7 mouse cellular contexts compared by ENCODE assay signal in genomic region chr2:70938844-70939494, GRCm38 (mm10).
DNase-seq lines count a peak whose midpoint lies in the region; ATAC-seq and TF ChIP-seq lines count a peak whose summit lies in the region.

No protein-coding gene starts in this region.

- no peak for TF ChIP-seq POLR2A in brain, embryonic 14.5 days (IDR thresholded peaks at IDR 0.05; ENCODE audit: borderline replicate concordance, extremely low read depth, insufficient read depth, insufficient read length, poor library complexity, severe bottlenecking)

- TF ChIP-seq CTCF in brain, embryonic 14.5 days (IDR thresholded peaks at IDR 0.05; ENCODE audit: borderline replicate concordance, extremely low read depth, insufficient read depth, insufficient read length), result no peak

- no peak overlapping the region for H3K4me3 ChIP-seq in midbrain, embryonic 12.5 days
- no peak overlapping the region for H3K4me3 ChIP-seq in midbrain, embryonic 13.5 days (replicated peaks)
- peak overlapping the region; percentile 17; the same call in 1 of the 2 replicates for H3K4me3 ChIP-seq in liver, embryonic 16.5 days (ENCODE audit: low read depth, low read length)

- 90% methylated on average over 21 of the region's 21 CpGs for WGBS in midbrain, embryonic 12.5 days
- 83% methylated on average over 21 of the region's 21 CpGs for WGBS in midbrain, embryonic 13.5 days
- WGBS in liver, embryonic 16.5 days (ENCODE audit: insufficient replicate concordance), result 72% methylated on average over 21 of the region's 21 CpGs

- no peak overlapping the region for H3K27ac ChIP-seq in midbrain, embryonic 12.5 days (replicated peaks)
- no peak overlapping the region for H3K27ac ChIP-seq in midbrain, embryonic 13.5 days
- H3K27ac ChIP-seq in liver, embryonic 16.5 days (ENCODE audit: low read length), result no peak overlapping the region

- no peaks in the 10 kb centered on the region for H3K27me3 ChIP-seq in midbrain, embryonic 12.5 days
- no peaks in the 10 kb centered on the region for H3K27me3 ChIP-seq in midbrain, embryonic 13.5 days
- H3K27me3 ChIP-seq in liver, embryonic 16.5 days (ENCODE audit: control insufficient read depth, insufficient read depth, low read depth, low read length), result no peaks in the 10 kb centered on the region

- H3K4me2 ChIP-seq in midbrain, embryonic 12.5 days (replicated peaks), result no peak overlapping the region
- H3K4me2 ChIP-seq in midbrain, embryonic 13.5 days (replicated peaks), result no peak overlapping the region
- H3K4me2 ChIP-seq in liver, embryonic 16.5 days (ENCODE audit: low read depth, low read length), result peak overlapping the region; percentile 29

- ATAC-seq in midbrain, embryonic 12.5 days (ENCODE audit: low FRiP score, low read depth), result no peak
- no peak for ATAC-seq in midbrain, embryonic 13.5 days
- ATAC-seq in liver, embryonic 16.5 days (ENCODE audit: low read depth), result peak; percentile 85

- no peaks in the 10 kb centered on the region for H3K36me3 ChIP-seq in midbrain, embryonic 12.5 days
- H3K36me3 ChIP-seq in midbrain, embryonic 13.5 days, result no peaks in the 10 kb centered on the region
- no peaks in the 10 kb centered on the region for H3K36me3 ChIP-seq in liver, embryonic 16.5 days (ENCODE audit: control insufficient read depth, insufficient read depth)

- H3K9me3 ChIP-seq in midbrain, embryonic 12.5 days, result no peaks in the 10 kb centered on the region
- no peaks in the 10 kb centered on the region for H3K9me3 ChIP-seq in midbrain, embryonic 13.5 days
- no peaks in the 10 kb centered on the region for H3K9me3 ChIP-seq in liver, embryonic 16.5 days (replicated peaks; ENCODE audit: control insufficient read depth, low read length)

- DNase-seq in brain, embryonic 14.5 days (ENCODE audit: low read depth), result peak; percentile 19
- DNase-seq in yolk sac, embryonic 10.5 days (ENCODE audit: low spot score), result peak; percentile 82
- no peak for DNase-seq in gastrocnemius, postnatal 4 days (ENCODE audit: low spot score in 2 of 2)
- DNase-seq in urinary bladder, adult 18-20 months (ENCODE audit: low spot score in 2 of 2), result no peak

- no peaks in the 10 kb centered on the region for H3K4me1 ChIP-seq in midbrain, embryonic 12.5 days
- 0 out of 2 replicates have a peak, but pooled peaks cover 2% of the 10 kb centered on the region for H3K4me1 ChIP-seq in midbrain, embryonic 13.5 days (replicated peaks)
- peaks cover 8% of the 10 kb centered on the region for H3K4me1 ChIP-seq in liver, embryonic 16.5 days (ENCODE audit: control insufficient read depth, low read depth, low read length)

- H3K9ac ChIP-seq in midbrain, embryonic 12.5 days (replicated peaks), result 0 out of 2 replicates have a peak overlapping the region, but pooled peaks have one; percentile 20
- H3K9ac ChIP-seq in midbrain, embryonic 13.5 days (replicated peaks), result no peak overlapping the region
- no peak overlapping the region for H3K9ac ChIP-seq in liver, embryonic 16.5 days (ENCODE audit: low read depth, low read length)

Comparison
In these comparisons a context has a peak if more than half of its experiments do, and no peak if none do; other contexts are left out.
1. DNase-seq: peak in brain, embryonic 14.5 days (single experiment) and yolk sac, embryonic 10.5 days (single experiment); none in gastrocnemius, postnatal 4 days (0 of 2) and urinary bladder, adult 18-20 months (0 of 2).